Mouse (Mus musculus) mammary gland, adult 2 months (tissue): ENCODE data around the gene Dyrk1b. TPM values are rescaled to one million over a fixed set of nuclear protein-coding genes. Genes with fewer than 3 reads are reported as not detected.

ENCODE experiments used
- polyA plus RNA-seq: library from polyadenylated mRNA; depleted of rRNA; stranded (reverse); fragments of >200 nt; gene quantifications from 2 replicates; pipeline ENCODE4 v1.2.3, GENCODE M21; 2012; ENCODE audit warnings: low replicate concordance; rRNA removed

Gene Dyrk1b
- 66.0 and 77.5 TPM in 2 replicates for polyA plus RNA-seq

DNA sequence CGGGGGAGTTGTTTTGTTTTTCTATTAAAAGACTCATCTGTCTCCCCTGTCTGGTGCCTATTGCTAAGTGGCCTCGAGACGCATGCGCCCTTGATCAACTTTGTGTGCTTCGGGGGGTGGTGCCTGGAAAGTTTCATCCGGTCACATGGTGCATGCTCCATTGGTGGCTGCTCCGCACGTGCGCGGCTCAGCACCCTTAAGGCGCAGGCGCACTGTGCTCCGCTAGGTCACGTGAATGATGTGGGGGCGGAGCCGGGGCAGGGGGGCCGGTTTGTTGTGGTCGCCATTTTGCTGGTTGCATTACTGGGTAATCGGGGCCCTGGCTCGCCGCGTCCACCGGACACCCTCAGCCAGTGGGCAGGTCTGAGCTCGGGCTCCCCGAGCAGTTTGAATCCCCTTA is at the start of gene Dyrk1b:
Gene Dyrk1b (plus strand): TSS at position 242 of the 400 bp plus-strand sequence.

DNA sequence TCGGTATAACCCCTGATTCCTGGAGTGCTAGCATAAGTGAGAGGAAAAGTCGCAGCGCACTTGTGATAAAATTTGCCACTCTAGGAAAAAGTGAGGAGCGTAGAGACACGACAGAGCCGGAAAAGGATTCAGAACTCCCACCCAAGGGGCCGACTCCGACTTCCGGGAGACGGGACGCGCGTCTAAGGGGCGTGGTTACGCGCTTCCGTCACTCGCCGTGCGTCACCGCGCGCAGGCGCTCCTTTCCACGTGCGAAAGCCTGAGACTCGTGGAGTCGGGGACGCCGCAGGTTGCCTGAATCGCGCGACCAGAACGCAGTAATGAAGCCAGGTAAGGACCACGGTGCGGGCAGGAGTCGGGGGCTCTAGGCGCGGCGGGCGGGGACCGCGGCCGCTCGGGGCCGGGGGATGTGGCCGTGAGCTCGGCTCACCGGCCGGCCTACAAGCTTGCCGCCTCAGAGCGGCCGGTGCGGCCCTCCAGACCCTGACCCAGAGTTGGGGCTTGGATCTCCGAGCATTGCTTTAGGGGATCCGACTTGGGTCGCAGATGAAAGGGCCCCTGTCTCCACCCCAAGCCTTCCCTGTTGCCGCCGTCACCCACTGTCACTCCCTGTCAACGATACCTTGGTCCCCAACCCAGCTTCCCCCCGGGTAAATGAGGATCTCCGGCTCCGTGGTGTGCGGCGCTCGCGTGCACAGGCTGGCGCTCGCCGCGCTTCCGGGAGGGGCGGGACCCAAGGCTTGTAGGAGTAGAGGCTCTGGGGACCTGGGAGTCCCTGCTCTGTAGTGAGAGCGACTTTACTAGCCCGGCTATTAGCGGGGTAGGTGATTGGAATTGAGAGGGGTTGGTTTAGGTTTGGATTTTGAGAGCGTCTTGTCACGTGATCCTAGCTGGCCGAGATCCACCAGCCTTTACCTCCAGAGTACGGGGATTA is 9.5 kb upstream of the Dyrk1b start, which contains the start of gene Fbl:
Gene Fbl (plus strand): TSS at position 222 of the 934 bp plus-strand sequence.

Other genes starting within 250 kb of the Dyrk1b start
- gene Zfp780b, start 200.3 kb upstream of the Dyrk1b start, polyA plus RNA-seq: 0.98 and 2.9 TPM in 2 replicates
- gene Zfp850, start 165.4 kb upstream of the Dyrk1b start, polyA plus RNA-seq: 0.27 and 0.63 TPM in 2 replicates
- gene Psmc4, start 129.4 kb upstream of the Dyrk1b start, polyA plus RNA-seq: 77.8 and 97.0 TPM in 2 replicates
- 45.0 and 51.2 TPM in 2 replicates for gene Fcgbp, start 108.2 kb upstream of the Dyrk1b start, polyA plus RNA-seq
- gene 9530053A07Rik, start 50.0 kb upstream of the Dyrk1b start, polyA plus RNA-seq: not detected in 2 replicates
- 32.1 and 36.7 TPM in 2 replicates for gene Fbl, start 9.8 kb upstream of the Dyrk1b start, polyA plus RNA-seq
- 2.6 and 9.5 TPM in 2 replicates for gene Eid2, start 88.4 kb downstream of the Dyrk1b start, polyA plus RNA-seq
- 7.4 and 19.4 TPM in 2 replicates for gene Eid2b, start 98.3 kb downstream of the Dyrk1b start, polyA plus RNA-seq
- gene Selenov, start 111.7 kb downstream of the Dyrk1b start, polyA plus RNA-seq: not detected in 2 replicates
- 0.11 TPM in 1 of 2 replicates, not detected in the other for gene Dll3, start 122.8 kb downstream of the Dyrk1b start, polyA plus RNA-seq
- gene Timm50, start 132.6 kb downstream of the Dyrk1b start, polyA plus RNA-seq: 90.3 and 103 TPM in 2 replicates
- gene Supt5, start 159.3 kb downstream of the Dyrk1b start, polyA plus RNA-seq: 114 and 125 TPM in 2 replicates
- gene Rps16, start 171.2 kb downstream of the Dyrk1b start, polyA plus RNA-seq: 1,024 and 1,255 TPM in 2 replicates
- gene Plekhg2, start 193.1 kb downstream of the Dyrk1b start, polyA plus RNA-seq: 35.6 and 63.3 TPM in 2 replicates
- gene Zfp36, start 200.8 kb downstream of the Dyrk1b start, polyA plus RNA-seq: 63.8 and 131 TPM in 2 replicates
- gene Med29, start 213.2 kb downstream of the Dyrk1b start, polyA plus RNA-seq: 54.4 and 58.2 TPM in 2 replicates
- gene Paf1, start 213.5 kb downstream of the Dyrk1b start, polyA plus RNA-seq: 89.1 and 121 TPM in 2 replicates